Mouse (Mus musculus) lung, adult 18-20 months (tissue): Measurements from ENCODE around the gene Mob3b.

Source experiments
- DNase-seq, 2 experiments: peaks; one replicate each; pipeline ENCODE4 v3.0.0; 2022; ENCODE audit warnings: mixed read lengths in 2 of 2

Gene Mob3b

DNA sequence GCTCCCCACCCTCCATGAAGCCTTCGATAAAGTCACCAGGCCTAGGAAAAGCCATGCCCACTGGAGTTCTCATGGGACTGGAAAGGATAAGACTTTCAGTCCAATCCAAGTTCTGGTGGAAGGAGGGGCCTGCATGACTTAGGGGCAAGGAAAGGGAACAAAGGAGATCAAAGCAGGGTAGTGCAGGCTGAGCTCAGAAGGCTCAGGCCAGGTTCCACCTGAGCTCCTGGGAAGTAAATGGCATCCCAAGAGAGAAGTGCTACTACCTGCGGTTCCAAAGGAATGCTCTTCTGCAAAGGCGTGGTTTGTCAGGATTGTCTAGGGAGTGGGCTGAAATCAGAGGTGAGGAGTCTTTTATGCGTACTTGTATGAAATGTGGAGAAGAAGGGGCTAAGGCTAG is 44.8 kb downstream of the Mob3b start:
- DNase-seq = no peak

DNA sequence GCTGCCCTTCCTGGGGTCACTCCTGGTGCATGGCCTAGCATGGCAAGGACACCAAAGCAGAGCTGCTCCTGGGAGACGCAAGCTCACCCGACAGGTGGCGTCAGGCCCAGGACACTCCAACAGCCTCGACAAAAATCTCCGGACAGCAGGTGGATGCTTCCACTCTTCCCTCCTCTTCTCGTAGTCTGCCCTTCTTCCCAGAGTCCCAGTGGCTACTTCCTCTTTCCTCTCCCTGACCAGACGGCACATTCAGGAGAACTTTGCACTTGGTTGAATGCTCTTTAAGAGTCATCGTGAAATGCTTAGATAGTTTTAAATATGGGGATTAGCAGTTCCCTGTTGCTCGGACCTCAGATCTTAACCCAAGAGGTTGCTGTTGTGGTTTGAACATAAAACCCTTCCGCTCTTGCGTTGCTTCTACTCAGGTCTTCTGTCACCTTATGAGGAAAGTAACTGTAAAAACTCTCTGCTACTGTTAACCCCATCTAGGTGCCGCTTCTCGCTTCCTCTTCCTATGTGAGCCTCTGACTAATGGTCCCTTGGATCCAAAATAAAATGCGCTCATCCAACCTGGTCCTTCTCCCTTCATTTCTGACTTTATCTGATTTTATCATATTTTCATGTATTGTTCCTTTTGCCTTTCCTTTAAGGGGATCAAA is 52.0 kb downstream of the Mob3b start:
- no peak for DNase-seq

- DNase-seq = no peak
These were observed 56.1 kb downstream of the Mob3b start for GRCm38 (mm10) chr4:35101201-35101600.

GRCm38 (mm10) chr4:35099865-35100780 is 57.2 kb downstream of the Mob3b start:
- peak; percentile 90 to 92 for DNase-seq

DNA sequence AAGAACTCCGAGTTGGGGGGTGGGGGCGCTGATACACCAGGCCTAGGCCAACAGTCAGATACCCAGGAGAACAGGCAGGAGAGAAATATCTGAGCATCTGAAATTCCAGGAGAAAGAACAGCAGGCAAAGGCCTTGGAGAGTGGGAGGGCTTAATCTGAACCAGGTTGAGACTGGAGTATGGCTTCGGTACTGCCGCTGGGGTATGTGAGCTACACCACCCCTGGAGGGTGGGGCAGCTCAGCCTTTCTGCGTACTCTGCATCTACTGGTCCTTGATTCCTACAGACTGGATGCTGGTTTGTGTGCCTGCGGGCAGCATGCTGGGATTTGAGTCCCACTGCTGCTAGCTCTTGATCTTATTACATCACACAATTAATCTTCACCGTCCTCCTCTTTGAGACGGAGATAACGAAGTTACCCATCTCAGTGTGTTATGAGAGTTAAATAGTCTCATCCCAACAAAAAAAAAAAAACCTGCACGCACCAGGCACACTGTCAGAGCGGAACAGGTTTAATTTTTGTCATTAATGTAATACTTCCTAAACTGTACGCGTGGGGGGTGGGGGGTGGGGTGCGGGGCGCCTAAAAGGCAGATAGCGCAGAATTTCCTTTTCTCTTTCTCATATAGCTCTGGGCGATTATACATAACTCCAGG is 57.9 kb downstream of the Mob3b start:
- DNase-seq = no peak

- no peak for DNase-seq
These were observed 58.7 kb downstream of the Mob3b start for GRCm38 (mm10) chr4:35098552-35098951.

DNA sequence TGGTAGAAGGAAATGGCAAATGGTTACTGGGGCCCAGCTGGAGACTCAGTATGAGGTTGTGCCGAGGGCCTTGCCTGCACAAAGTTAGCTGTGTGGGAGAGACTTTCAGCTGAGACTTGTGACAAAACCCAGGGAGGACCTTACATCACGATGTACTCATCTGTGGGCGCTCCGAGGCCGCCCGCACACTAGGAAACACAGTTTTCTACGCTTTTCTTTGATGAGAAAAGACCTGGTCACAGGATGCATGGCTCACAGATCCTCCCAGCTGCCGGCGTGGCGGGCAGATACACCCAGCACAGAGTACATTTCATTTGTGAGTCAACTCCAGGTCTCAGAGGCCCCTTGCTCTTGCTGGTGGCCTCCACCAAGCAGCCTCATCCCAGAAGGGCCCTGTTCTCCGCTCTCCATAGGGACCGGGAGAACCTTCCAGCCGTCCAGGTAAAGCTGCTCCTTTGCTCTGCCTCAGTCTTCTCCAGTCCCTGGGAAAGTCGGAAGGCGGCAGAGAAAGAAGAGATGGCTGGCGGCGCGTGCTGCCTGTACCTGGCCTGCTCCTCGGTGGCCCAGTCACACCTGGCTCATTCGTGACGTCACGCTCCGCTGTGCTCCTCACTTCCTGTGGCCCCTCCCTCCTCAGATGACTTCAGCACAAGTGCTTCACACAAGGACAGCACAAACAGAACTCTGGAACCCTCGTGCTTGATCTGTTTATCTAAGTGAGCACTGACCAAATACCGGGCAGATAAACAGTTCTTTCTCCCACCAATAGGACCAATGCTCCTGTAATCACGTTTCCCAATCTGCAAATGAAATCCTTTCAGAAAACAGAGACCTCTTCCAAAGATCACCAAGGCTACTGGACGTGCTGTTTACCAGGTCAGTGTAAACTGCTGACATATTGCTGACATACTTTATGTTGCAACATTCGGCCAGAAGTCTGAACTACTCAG is 60.8 kb downstream of the Mob3b start:
- DNase-seq = peak; percentile 73 to 80

DNA sequence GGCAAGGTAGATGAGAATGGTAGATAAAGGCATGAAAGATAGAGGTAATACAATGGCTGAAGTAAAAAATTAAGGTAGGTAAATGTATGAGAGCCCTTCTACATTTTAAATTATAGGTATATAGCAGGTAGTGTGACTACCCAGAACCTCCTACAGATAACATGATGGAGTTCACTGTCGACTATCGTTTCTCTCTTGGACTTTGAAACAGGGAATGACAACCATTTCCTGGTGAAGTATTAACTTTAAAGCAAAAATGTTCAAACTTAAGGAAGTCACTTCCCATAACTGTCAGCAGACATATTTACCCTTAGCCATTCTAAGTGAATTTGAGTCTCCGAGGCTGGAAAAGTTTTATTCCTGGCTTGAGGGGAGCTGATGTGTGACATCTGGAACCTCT is 64.8 kb downstream of the Mob3b start:
- DNase-seq = no peak

GRCm38 (mm10) chr4:35091157-35091784 is 66.0 kb downstream of the Mob3b start:
- no peak for DNase-seq

DNA sequence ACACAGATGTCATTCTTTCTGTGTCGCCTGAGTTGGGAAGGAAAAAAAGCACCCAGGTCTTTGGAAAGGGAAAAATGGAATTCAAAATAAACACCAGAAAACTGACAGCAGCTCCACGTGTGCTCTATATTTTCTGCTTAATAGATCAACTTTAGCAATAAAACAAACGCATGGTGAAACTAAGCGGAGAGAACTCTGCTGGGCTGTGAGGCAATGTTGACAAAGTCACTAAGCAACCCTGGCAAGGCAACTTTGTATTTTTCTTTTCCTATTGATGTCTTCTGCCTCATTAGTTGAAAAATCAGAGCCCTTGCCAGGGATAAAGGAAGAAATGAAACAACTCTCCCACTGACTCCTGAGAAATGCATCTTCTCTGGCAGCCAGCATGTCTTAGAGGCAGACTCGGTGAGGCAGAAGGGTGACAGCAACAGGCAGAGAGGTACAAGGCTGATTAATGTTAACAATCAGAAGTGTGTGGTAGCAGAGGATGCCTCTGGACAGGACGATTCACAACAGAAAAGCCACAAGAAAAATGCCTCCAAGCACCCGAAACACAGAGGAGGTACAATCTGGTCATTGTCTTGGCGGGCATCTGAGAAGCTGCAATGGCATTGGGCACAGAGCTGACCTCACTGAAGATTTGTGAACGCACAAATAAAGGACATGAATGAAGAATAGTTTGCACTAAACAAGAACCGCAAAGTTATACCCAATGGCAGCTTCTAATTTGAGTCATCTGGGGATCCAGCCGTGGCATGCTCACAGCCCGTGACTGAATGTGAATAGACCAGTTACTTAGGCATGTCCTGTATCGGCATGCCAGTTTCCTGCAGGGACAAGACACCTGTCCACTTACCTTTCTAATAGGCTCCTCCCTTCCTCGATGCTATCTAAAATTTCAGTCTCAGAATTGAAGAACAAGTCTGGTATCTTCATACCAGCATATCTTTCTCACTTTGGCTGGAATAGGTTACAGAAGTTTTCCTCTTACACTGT is 67.7 kb downstream of the Mob3b start:
- DNase-seq = peak; percentile 55 to 75

GRCm38 (mm10) chr4:35086067-35086700 is 71.1 kb downstream of the Mob3b start:
- DNase-seq = no peak

GRCm38 (mm10) chr4:35084060-35084459 is 73.2 kb downstream of the Mob3b start:
- no peak for DNase-seq

DNA sequence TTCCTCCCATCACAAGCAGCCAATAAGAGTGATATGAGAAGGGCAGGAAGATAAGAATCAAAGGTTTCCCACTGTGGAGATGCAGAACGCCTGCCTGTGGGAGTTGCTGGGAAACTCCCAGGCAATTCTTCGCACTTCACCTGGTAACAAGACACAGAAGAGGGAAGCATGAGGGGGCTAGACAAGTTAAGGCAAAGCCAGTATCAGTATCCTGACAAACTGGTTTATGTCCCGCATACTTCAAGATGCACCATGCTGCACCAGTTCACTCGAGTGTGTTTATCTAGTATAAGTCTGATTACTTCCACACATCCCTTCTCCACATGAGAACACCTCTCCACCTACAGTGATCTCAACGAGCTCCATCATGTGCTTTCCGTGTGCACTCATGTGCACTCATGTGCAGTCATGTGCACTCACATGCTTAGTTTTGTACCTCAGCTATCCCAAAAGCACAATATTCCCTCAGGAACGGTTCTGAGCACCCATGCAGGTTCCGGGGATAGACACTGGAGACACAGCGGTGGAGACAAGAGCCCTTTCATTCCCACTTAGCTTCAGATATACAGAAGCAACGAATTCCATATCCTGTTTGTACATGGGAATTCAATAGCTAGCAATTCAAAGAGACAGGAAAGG is 74.7 kb downstream of the Mob3b start:
- DNase-seq = no peak

DNA sequence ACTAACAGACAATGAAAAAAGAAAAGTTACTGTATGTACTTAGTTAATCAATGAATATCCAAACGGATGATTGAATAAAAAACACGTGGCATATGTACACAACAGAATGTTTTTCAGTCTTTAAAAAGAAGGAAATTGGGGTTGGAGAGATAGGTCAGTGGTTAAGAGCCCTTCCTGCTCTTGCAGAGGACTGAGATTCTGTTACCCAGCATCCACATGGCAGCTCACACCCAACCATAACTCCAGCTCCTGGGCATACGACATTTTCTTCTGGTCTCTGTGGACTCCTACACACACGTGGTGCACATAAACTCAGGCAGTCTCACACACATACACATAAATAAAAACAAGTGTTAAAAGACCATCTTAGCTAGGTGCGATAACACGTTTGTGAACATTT is 77.0 kb downstream of the Mob3b start:
- DNase-seq = no peak

- DNase-seq = no peak
These were observed 88.5 kb downstream of the Mob3b start for GRCm38 (mm10) chr4:35068739-35069138.

- DNase-seq = no peak
These were observed 91.1 kb downstream of the Mob3b start for GRCm38 (mm10) chr4:35066163-35066562.

DNA sequence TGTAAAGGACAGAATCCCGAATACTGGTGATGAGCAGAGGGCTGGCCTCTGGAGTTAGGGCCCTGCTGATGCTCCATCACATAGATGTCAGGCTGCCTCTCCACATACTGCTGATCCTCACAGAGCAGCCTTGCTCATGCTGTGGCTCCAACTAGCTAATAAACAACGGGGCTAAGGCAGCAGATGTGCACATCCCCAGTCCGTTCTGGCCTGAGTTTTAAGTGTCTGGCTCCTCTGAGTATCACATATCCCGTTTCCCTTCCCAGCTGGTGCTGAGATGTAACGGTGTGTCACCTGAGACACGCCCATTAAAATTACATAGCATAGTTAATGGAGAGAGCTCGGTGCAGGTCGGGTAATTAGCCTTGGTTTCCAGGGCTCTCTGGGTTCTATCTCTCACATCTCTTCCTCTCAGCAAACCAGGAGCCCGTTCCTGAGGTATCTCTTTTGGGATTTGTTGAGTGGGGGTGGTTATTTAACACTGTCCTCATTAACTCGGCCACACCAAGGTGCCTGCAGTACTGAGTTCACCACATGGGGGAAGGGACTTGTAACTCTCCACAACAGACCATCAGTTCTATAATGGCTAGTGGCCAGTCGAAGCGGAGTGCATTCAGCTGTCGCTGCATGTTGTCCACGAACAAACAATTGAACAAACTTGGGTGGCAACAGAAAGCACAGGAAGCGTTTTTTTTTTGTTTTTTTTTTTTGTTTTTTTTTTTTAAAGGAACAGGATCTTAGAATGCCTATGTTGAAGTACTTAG is 92.0 kb downstream of the Mob3b start:
- DNase-seq = peak in 1 of 2 experiments; percentile 35

- no peak for DNase-seq
These were observed 94.1 kb downstream of the Mob3b start for GRCm38 (mm10) chr4:35063146-35063719.
